Mouse (Mus musculus) retina, postnatal 7 days (tissue): ENCODE data around the gene Rap2b.
A peak's percentile ranks its signal among the peaks of the same experiment; 100 is the strongest.

Experiments used
- DNase-seq: peaks from one replicate; pipeline ENCODE4 v3.0.0-alpha.2; 2012; ENCODE audit warnings: low read depth, low spot score

Gene Rap2b

DNA sequence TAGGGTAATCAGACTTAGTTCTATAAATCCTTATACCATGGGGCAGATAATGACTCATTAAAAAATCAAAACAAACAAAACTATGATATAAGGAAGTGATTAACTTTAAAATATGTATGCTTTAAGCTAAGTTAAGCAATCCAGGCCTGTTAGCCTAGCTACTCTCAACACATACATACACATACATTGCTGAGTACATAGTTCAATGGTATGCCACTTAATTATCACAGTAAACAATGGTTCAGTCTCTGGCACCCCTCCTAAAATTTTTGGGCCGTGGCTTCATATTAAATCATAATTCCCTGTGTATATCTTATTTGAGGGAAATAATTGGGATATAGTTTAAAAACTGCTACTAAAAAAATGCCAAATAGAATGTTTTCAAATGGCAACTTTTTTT lies at the start of gene Rap2b:
TSS of gene Rap2b (plus strand) at position 301 of the 400 bp plus-strand sequence.
- no peak for DNase-seq

DNA sequence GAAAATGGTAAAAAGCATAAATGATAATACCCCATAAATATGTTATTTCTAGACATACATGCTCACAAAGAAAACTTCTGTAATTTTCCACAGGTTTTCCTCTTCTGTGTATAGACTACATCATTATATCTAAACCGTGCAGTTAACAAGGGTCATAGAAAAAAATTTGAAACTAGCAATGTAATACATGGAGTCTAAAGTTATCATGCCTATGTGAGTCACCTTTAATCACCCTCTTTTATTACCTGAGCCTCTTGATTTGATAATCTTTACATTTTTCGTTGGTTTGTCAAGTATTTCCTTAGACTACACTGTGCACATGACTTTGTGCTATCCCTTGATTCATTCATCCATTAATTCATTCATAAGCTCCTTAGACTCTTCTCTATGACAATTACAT lies 46.4 kb upstream of the Rap2b start:
- DNase-seq = no peak

DNA sequence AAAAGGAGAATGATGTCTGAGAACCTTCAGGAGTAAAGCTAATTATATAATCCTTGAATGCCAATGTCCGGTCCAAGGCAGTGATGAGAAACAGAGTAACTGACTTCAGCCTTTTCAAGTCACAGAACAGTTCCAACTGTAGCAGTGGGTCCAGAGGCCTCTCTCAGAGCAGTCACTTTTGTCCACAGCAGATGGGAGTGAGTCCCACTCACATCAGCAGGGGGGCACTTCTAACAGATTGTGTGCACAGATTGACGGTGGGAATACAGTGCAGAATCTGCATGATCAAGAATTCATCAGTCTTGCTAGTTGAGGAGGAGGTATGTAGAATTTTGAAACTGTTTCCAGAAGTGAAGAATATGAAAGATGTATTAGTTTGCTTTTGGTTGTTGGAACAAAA lies 41.4 kb upstream of the Rap2b start:
- no peak for DNase-seq

DNA sequence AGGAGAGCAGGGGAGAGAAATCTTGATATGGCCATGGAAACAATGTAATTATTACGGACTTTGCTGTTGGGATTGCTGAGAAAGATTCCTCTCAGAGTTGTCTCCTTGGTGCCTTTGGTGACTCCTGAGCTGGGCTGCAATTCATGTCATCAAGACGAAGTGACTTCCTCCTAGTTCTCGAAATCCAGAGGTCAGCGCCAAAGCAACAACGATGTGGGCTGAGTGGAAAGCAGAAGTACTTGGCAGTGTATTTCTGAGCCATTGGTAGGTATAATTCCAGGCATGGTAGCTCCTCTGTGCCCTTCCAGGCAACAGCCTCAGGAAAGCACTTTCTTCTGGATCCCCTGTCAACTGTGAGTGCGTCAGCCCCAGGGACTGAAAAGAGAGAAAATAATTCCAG lies 39.8 kb upstream of the Rap2b start:
- DNase-seq = no peak

DNA sequence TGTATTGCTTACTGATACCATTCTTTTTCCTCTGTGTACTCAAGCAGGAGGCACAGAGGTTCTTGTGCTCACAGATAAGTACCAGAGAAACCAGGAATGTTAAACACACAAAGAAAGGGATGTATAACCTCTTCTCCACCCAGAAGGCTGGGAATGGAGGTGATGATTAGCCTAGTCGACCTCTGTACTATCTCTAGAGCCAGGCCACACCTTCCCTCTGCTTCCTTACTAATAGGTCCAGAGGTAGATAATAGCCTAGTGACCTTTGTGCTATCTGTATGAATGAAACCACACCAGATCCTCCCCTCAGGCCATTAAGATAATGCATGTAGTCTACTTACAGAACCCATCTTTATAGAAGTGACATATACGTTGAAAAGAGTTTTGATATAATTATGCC lies 25.2 kb upstream of the Rap2b start:
- DNase-seq = no peak

DNA sequence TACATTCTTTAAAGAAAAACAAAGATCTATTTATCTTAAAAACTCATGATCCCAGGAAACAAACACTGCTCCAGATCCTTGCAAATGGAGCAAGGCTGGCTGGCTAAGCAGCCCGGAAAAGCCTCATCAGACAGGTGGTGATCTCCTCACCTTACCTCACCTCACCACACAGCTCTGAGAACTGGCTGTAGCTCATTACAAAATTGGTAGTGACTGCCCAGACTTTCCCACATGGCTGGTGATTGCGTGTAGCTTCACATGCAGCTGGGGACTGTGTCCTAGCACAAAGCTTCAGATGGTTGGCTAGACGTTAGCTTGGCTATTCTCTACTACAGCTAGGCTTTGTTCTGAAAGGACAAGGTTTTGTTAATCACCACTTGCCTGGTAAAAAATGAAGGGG lies 24.2 kb upstream of the Rap2b start:
- DNase-seq = no peak

DNA sequence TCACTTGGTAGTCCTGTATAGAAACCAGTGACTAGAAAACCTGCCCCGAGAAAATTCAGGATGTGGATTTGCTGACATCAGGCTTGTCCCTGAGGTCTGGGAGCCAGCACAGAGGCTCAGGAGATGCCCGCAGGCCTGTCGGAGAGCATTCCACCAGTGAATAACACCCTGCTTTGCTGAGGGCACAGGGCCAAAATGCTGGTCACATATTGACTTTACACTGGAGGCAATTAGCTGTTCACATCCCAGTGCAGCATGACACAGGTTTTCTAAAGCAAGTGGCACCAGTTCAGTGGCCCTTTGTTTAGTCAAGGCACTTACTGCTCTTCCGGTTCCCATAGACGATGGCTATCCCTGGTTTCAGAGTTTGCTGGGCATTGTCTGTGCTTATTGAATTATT lies 21.1 kb upstream of the Rap2b start:
- DNase-seq = no peak

DNA sequence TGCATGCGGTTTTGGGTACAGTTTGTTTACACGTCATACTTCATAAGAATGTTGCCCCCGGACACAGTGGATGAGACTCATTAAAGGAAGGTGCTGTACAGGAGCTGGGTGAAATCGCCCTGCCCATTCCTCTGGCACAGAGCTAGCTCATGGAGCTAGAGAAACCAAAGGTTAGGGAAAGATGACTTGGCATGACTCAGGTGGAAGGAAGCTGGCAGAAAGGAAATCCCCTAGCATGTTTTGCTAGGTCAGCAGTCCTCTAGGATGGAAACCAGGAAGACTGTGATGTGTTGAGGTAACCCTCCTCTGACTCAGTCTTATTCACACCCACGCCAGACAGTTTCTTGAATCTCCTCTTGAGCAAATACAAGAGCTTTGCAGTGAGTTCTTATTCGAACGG lies 17.4 kb upstream of the Rap2b start:
- no peak for DNase-seq

DNA sequence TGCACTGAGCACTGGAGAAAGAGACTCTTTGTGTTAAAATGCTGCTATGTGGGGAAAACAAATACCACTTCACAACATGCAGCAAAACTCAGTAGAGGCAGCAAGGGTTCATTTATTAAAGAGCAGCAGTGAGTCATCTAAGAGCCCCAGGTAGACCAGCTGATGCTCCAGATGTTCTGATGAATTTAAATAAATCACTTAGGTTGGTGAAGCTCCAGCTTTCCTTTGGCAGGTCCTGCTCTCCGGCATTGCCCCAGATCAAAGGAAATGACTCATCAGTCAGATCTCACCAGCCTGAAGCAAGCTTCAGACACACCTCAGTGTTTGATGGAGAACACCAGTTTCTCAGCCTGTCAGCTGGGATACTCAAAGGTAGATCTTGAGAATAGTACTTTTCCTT lies 15.8 kb upstream of the Rap2b start:
- no peak for DNase-seq

DNA sequence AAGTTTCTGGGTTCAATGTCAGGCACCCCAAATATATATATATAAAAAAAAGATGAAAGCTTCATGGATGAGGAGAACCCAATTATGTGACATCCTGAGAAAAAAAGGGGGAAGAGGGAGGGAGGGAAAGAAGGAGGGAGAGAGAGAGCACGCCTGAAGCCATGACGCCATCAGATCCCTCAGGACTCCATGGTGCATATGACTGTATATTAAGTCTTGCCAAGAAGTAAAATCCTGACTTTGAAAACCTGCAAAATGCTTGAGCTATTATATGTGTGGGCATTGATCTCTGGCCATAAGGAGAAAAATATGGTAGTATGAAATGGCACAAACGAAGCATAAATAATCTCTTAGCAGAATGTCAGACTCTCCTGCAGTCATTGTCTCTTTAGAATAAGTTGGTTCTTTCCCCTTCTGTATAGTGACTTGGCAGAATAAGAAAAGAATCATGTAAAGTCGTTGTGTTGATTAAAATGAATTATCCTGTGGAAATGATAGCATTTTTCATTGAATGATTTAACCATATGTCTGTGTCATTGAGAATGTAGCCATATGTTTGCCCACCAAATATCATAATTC lies 13.3 kb upstream of the Rap2b start:
- DNase-seq = no peak

DNA sequence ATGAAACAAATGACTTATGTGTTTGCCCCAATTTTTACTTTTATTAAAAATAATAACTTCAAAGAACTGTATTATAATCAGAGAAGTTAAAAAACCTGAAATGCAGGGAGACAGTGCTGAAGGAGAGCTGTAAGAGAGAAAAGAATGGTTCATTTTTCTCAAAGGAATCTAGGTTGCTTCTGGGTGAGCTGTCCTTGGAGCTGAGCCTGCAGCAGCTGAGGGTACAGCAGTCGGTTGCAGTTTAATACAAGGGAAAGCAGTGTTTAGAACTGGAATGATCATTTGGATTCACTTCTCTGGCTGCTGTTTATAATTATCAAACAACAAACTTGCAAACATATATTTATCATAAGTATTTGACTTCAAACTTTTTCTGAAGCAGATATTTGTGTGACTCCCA lies 12.0 kb upstream of the Rap2b start:
- DNase-seq = no peak

DNA sequence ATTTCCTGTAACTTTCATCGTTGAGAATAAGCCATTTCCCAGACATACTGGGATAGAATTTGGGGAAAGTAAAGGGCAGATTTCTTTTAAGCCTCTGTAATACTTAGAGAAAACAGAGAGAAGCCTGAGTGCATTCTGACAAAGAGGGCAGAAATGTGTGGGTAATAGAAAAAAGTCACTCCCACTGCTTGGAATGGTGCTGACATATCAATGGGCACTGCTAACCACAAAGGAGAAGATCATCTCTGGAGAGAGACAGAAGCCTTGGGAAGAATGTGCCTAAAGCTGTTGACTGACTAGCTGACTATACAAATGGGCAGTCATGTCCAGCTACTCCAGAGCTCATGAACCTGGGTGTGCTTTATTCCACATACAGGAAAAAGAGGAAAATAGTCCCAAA lies 6.0 kb upstream of the Rap2b start:
- no peak for DNase-seq

DNA sequence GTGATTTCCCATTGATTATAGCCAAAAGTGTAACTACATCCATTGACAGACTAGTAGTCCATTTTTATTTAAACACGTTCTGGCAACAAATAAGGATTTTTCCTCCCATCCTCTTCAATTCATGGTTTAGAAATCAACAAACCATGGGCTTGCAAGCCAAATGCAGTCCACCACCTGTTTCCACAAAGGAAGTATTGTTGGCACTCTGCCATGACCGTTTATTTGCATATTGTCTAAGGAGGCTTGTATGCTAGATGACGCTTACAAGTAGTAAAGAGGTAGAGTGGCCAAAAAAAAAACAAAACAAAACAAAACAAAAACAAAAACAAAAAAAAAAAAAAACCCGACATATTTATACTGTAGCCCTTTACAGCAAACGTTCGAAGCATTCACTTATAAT lies 3.3 kb upstream of the Rap2b start:
- DNase-seq = no peak

DNA sequence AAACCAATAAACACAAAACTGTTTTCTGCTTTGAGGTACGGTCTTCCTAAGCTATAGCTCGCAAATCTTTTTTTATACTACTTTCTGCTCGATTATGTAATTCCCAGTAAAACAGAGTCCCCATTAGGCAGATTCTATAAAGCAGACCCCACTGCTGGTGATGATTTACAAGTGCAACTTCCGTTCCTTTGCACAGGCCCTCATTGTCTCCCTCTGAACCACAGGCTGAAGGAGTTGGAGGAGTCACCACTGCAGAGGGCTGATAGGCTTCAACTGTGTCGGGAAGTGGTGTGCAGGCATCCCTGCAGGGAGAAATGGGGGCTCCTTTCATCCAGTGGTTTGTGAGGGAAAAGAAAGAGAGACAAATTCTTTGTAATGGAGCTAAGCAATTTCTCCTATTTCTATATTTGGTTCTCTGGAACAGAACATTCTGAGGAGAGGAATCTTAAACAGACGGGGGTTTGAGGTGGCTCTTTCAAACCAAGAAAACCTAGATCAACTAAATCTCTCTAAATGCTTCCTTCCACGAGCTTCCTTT lies 2.6 kb upstream of the Rap2b start:
- DNase-seq = no peak

DNA sequence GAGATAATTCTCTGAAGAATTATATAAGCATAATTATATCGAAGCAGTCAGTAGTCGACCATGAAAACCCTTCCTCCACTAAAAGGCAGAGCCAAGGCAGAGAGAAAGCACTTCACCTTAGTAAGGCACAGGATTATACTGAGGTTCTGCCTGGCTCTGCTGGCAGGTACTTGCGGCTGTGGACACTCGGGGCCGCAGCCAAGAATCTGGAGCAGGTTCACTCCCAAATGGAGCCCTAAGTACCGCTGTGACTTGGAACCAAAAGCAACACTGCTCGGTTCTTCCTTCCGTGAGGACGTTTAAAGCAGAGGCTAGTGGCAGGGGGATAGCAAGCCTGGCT lies 1.4 kb downstream of the Rap2b start:
- no peak for DNase-seq

DNA sequence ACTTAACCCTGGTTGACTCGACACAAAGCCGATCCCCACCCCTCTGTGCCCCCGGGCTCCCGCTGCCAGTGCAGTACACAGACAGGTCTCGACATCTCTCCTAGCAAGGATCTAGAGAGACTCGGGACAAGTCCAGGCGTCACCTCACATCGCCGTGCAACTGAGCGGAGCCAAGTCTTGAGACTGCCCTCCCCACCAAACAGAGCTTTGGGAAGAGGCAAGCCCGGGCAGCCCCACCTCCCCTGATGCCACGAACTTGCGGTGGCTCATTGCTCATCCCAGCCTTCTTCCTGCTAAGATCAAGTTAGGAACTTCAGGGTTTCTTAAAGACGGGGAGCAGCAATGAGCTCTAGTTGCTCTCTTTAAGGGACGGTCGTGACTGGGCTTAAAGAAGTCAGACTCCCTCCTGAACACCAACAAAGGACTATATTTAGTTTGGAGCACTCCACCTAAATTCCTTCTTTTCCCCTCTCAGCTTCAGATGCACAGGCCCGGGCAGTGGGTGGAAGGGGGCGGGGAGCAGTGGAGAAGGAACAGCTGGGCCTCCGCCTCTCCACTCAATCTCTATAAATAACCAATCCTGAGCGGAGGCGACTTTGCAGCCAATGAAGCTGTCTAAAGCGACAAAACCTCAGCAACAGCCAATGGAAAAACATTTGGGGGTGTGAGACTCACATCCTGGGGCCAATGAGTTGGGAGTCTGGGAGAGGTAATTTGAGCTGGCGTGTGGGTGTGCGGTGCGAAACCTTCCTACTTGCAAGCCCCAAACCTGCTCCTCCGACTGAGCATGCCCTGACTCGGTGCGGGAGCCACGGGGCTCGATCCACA lies 1.9 kb downstream of the Rap2b start:
- peak; percentile 83 for DNase-seq

DNA sequence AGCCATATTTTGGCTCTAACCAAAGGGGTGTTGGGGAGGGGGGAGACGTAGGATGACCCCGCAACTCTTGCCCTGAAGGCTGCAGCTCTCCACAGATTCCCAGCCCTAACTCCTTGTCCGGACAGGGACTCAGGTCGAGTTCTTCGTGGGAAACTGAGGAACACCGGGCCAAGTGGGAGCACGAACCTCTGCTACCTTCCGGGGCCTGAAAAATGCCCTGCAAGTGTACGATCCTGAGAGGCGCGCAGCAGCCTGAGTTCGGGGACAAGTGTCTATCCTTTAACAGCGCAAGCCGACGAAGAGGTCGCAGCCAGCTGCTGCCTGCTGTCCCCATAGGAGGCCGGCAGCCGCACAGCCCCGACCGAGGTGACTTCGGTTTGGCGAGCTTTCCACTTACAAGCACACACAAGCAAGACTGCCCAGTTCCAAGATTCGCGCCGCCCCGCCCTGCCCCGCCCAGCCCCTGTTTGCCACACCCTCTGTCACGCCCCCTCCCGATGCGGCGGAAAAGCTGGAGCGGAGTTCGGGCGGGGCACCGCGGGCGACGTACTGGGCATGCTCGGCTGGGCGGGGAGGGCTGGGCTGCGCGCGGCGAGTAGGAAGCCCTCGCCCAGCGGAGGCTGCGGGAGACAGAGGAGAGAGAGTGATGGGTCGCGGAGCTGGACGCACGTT lies 2.7 kb downstream of the Rap2b start:
- peak; percentile 91 for DNase-seq

DNA sequence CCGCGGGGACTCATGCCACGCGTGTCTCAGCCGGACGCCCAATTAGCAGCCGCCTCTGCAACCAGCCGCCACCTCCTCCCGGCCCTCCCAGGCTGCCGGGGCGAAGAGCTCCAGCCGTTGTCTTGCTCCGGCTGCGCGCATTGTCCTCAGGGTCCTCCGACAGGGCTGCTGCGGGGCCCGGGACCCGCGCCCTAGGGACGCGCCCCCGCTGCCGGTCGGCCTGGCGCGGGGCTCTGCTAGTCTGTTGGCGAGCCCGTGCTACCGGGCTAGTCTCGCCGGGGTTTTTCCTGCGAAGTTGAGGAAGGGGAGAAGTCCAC lies 3.2 kb downstream of the Rap2b start:
- no peak for DNase-seq

DNA sequence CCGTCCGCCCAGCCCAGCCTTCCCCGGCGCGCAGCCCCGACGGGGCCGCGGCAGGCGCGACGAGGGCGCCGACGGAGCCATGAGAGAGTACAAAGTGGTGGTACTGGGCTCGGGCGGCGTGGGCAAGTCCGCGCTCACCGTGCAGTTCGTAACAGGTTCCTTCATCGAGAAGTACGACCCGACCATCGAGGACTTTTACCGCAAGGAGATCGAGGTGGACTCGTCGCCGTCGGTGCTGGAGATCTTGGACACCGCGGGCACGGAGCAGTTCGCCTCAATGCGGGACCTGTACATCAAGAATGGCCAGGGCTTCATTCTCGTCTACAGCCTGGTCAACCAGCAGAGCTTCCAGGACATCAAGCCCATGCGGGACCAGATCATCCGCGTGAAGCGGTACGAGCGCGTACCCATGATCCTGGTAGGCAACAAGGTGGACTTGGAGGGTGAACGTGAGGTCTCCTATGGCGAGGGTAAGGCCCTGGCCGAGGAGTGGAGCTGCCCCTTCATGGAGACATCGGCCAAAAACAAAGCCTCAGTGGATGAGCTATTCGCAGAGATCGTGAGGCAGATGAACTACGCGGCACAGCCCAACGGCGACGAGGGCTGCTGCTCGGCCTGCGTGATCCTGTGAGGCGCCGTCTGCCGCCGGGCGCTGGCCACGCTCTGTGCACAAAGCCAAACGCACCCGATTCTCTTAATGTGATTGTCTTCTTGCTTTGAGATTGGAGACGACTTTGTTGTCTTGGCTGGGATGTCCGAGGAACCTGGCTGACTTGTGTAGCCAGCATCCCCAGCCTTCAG lies 3.7 kb downstream of the Rap2b start:
- peak; percentile 20 for DNase-seq

DNA sequence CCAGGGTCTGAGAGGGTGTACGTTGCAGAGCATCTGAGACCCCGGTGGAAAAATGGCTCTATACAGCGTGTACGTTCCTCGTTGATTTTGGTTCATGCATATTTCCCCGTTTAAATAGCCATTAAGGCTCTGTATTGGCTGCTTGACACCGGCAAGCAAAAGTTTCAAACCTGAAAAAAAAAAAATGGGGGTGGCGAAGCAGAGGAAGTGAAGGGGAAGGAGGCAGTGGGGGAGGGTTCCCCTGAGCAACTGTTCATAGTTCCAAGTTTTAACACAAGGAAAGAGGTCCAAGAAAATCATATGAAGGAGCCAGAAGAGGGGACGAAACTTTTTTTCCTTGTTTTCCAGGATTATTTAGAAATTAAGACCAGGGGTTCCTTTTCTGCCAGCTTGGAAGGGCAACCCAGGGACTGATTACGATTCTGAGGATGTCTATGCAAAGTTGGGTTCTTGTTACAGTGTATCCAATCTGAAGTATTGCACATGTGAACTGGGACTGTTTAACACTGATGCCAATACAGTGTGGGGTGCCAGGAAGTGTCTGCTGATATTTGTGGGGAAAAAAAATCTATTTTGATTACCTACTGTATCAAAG lies 4.4 kb downstream of the Rap2b start, which contains the start of gene B430305J03Rik:
TSS of gene B430305J03Rik (minus strand) at position 173 of the 595 bp plus-strand sequence.
- no peak for DNase-seq

DNA sequence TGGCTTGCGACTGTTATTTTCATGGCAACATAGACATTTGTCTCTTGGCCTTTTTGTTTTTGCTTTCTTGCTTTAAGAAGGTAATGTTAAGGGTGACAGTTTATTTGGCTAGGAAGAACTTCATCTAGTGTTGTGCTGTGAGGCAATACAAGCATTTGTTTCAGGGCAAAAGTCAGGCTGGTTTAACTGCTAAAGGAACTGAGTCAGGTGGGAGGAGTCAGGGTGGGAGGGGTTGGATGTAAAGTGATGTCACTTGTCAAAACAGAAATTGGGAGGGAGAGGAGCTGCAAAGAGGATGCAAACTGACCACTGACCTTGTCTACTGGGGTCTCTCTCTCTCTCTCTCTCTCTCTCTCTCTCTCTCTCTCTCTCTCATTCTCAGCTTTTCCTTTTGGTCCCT lies 7.0 kb downstream of the Rap2b start:
- no peak for DNase-seq

DNA sequence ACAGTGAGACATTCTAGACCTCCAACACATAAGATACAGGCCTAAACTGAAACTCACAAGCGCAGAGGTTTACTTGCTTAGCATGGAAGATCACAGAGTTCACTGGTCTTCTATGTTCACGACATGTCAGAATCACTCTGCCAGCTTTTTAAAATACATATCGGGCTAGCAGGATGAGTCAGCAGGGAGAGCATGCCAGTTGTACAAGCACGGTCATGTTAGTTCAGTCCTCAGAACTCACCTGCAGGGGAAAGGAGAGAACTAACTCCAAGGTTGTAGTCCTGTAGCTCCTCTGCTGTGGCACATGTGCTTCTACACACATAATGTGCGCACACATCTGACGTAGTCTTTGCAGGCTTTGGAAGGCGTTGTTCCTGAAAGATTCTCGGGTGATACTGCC lies 14.6 kb downstream of the Rap2b start:
- no peak for DNase-seq
